Mouse (Mus musculus) right cerebral cortex, postnatal 14 days (tissue): ENCODE measurements around the gene Taco1.
"Not testable (repeated sequence)": the region's sequence is repeated elsewhere in the genome, so short reads cannot be mapped to it uniquely, and the experiment has no call there.

Experiments
- DNase-seq: peaks from one replicate; pipeline ENCODE4 v3.0.0; 2022

Gene Taco1

GRCm38 (mm10) chr11:106065923-106066571 is at the start of gene Taco1:
TSS of gene Taco1 (plus strand) at chr11:106066061.
- peak; percentile 96 for DNase-seq

GRCm38 (mm10) chr11:106016440-106016839 is 49.4 kb upstream of the Taco1 start:
- DNase-seq = no peak

DNA sequence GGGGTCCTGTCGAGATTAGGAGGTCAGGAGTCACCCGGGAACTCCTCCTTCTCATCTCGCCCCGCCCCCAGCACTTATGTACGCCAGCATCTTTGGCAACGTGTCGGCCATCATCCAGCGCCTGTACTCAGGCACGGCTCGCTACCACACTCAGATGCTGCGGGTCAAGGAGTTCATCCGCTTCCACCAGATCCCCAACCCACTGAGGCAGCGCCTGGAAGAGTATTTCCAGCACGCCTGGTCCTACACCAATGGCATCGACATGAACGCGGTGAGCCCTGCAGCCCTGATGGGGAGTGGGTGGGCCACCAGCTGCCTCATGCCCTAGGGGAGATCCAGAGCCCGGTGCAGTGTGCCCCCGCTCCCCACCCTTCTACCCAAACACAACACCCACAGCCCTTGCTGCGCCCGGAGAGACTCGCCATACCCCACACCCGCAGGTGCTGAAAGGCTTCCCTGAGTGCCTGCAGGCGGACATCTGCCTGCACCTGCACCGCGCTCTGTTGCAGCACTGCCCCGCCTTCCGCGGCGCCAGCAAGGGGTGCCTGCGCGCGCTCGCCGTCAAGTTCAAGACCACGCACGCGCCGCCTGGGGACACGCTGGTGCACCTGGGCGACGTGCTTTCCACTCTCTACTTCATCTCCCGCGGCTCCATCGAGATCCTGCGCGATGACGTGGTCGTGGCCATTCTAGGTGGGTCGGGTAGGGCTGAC is 45.7 kb upstream of the Taco1 start:
- DNase-seq = peak; percentile 57

DNA sequence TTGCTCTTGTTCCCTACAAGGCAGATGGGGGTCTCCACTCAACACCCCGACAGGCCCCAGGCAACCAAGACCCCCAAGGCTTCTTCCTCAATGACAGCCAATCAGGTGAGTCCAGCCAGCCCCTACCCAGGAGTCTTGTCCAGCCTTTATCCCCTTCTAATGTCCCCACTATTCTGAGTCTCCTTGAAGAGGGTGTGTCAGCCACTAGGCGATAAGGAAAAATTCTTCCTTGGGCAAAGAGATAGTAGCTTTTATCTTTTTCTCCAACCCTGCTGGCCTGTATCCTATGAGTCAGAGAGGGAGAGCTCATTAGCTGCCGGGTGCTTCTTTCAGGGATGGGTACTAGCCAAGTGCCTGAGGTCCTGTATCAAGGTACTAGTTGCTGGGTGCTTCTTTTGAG is 40.1 kb upstream of the Taco1 start:
- DNase-seq = no peak

- DNase-seq = peak; percentile 67
Observed at GRCm38 (mm10) chr11:106026465-106027151, 39.3 kb upstream of the Taco1 start.

GRCm38 (mm10) chr11:106027607-106028006 is 38.3 kb upstream of the Taco1 start:
- DNase-seq = no peak

GRCm38 (mm10) chr11:106032074-106032473 is 33.8 kb upstream of the Taco1 start:
- DNase-seq = not testable (repeated sequence)

- DNase-seq = no peak
Observed at GRCm38 (mm10) chr11:106033491-106033919, 32.4 kb upstream of the Taco1 start.

- no peak for DNase-seq
Observed at GRCm38 (mm10) chr11:106034986-106035385, 30.9 kb upstream of the Taco1 start.

GRCm38 (mm10) chr11:106036548-106037417 is 29.1 kb upstream of the Taco1 start, which contains the start of gene Dcaf7:
TSS of gene Dcaf7 (plus strand) at chr11:106036872.
- peak; percentile 97 for DNase-seq

DNA sequence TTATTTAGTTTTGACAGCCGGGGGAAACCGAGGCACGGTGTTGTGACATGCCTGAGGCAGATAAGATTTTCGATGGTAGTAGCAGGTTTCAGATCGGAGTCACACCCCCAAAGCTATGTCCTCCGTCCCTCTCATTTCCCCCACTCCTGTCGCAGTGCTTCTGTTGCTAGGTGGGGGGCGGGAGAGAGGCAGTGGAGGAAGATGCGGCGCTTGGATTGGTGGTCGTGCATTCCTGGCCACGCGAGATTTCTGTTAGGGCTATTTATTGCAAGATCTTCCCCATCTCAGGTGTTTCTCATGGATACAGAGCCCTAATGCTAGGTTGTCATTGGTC is 28.5 kb upstream of the Taco1 start:
- peak; percentile 80 for DNase-seq

DNA sequence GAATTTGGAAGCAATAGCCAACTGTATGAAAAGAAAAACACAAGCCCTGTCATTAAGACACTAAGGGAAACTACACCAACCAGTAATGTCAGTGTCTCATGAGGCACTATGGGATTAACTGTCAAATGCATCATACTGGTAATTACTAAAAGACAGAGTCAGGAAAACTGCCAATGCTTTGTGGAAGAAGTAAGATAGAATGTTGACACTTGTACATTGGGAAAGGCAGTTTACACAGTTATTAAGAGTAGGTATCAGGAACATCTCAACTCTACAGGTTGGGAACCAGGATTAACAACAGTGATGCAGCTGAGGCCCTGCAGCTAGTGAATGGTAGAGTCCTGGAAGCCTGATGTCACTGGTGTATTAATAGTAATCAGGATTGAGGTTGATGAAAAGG is 21.5 kb upstream of the Taco1 start:
- DNase-seq = no peak

- no peak for DNase-seq
Observed at GRCm38 (mm10) chr11:106045256-106045655, 20.6 kb upstream of the Taco1 start.

DNA sequence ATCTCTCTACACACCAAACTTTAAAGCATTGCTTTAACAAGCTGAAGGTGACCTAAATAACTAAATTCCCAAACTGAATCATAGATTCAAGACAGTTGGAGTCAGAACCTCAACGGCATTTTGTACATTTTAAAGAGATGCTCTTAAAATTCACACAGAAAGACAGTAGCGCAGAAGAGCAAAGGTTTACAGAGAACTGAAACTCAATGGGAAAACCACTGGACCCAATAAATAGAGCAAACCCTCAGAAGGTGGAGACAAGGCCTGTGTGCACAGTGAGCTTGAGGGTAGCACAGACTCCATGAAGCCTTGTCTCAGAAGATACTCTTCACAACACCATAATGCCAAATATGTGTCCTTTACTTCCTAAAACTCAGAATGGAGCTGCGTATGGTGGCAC is 20.1 kb upstream of the Taco1 start:
- DNase-seq = no peak

- DNase-seq = no peak
Observed at GRCm38 (mm10) chr11:106046584-106046983, 19.3 kb upstream of the Taco1 start.

DNA sequence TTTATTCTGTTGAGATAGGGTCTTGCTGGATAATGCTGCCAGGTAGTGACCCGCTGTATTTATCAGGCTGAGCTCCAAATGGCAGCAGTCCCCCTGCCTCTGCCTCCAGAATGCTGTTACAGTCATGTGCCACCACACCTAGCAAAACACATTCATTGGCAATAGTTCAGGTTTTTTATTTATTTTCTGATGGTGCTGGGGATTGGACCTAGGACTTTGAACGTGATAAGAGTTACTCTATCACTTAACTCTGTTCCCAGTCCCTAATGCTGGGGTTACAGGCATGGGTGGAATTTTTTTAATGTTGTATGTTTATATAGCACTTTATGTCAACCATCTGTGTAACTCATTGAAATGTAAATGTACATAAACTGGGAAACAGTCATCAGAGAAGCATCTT is 11.9 kb upstream of the Taco1 start:
- no peak for DNase-seq

DNA sequence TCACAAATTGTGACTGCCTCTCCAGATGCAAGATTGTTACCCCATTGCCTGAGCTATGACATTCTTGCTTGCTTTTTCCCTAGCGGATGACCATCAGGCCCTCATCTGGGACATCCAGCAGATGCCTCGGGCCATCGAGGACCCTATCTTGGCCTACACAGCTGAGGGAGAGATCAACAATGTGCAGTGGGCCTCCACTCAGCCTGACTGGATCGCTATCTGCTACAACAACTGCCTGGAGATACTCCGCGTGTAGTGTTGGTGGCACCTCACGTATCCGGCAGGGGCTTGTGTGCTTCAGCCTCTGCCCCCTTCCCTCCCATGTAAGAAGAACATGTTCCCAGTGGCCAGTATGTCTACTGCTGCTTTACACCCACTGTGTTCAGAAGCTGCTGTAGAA is 11.3 kb upstream of the Taco1 start:
- no peak for DNase-seq

- DNase-seq = no peak
Observed at GRCm38 (mm10) chr11:106055341-106055740, 10.5 kb upstream of the Taco1 start.

GRCm38 (mm10) chr11:106056819-106057491 is 8.9 kb upstream of the Taco1 start:
- DNase-seq = no peak

GRCm38 (mm10) chr11:106058020-106058419 is 7.8 kb upstream of the Taco1 start:
- no peak for DNase-seq

DNA sequence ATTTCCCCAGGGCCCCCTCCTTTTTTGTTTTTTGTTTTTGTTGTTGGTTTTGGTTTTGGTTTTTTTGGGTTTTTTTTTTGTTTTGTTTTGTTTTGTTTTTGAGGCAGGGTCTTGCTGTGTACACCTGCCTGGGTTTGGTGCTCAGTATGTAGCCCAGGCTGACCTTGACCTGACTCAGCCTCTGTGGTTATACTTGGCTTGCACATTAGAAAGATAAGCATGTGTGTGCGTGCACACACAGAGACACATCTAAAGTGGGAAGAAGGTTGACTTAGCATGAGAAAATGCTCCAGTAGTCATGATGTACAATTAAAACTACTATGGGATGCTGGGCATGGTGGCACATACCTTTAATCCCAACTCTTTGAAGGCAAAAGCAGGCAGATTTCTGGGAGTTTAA is 5.3 kb upstream of the Taco1 start:
- no peak for DNase-seq

DNA sequence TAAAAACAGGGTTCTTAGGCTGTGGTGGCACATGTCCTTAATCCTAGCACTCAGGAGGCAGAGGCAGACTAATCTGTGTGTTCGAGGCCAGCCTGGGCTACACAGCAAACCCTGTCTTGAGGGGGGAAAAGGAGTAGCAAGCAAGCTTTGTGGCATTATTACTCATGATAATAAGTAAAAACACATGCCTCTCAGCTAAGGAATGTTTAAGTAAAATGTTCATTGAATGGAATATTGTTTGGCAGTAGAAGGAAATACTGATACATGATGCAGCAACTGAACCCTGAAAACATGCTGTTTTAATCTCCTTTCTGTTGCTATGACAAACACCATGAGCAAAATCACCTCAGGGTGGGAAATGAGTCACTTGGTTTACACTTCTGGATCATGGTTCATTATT is 4.5 kb upstream of the Taco1 start:
- no peak for DNase-seq

DNA sequence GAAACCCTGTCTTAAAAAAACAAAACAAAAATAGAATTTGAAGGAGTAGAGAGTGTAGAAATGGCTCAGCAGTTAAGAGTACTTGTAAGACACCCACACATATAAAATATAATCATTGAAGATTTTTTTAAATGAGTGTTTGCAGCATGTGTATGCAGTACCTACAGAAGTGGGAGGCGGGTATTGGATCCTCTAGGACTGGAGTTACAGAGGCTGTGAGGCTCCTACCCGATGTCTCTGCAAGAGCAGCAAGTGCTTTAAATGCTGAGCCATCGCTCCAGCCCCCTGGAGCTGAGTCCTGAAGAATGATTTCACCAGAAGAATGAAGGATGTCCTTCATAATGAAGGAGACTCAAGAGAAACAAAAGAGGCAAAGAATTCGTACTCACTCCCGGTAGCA is 2.1 kb upstream of the Taco1 start:
- no peak for DNase-seq
